Mouse (Mus musculus): Measurements from ENCODE around the gene Gm13287. TPM values are rescaled to one million over a fixed set of nuclear protein-coding genes. Genes with fewer than 3 reads are reported as not detected.
"Not testable (repeated sequence)": the region's sequence is repeated elsewhere in the genome, so short reads cannot be mapped to it uniquely, and the experiment has no call there.

Gm13287 gene
- polyA plus RNA-seq (2016; fragmentation: Nextera tagmentation; extraction: Ambion mirVana): not detected in 2 replicates

DNA sequence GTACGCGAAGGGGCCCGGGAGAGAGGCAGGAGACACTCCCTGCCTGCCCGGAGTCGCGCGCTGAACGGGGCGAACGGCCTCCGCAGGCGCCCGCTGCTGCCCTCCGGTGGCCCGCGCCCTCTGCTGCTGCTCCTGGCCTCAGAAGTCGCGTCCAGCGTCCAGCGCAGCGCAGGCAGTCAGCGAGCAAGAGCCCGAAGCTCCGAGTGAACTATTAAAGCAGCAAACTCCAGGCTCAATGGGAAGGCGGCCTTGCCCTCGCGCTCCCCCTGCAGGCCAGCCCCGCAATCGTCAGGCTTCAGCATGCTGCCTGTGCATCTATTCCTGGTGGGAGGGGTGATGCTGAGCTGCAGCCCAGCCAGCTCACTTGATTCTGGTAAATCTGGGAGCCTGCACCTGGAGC is at the start of gene Gm13287:
Gene Gm13287 (plus strand): TSS at position 301 of the 400 bp plus-strand sequence.
- not testable (repeated sequence) for ATAC-seq (ENCODE audit: low FRiP score); H3K36me3 ChIP-seq (replicated peaks); H3K4me1 ChIP-seq; H3K4me3 ChIP-seq (replicated peaks); H3K27me3 ChIP-seq; H3K27ac ChIP-seq; H3K4me2 ChIP-seq; H3K9ac ChIP-seq; H3K9me3 ChIP-seq
- no CpG with 5 or more reads among the region's 29 CpGs for WGBS

DNA sequence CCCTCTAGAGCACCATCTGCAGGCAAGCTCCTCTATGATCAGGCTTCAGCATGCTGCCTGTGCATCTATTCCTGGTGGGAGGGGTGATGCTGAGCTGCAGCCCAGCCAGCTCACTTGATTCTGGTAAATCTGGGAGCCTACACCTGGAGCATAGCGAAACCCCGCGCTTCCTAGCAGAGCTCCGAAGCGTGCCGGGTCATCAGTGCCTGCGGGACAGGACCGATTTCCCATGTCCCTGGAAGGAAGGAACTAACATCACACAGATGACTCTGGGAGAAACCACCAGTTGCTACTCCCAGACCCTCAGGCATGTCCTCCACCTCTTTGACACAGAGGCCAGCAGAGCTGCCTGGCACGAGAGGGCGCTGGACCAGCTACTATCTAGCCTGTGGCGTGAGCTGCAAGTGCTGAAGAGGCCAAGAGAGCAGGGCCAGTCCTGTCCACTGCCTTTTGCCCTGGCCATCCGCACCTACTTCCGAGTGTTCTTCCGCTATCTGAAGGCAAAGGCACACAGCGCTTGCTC is 48.2 kb upstream of the Gm13287 start, which contains the start of gene Gm13271:
Gene Gm13271 (plus strand): TSS at position 51 of the 523 bp plus-strand sequence.
- H3K36me3 ChIP-seq (replicated peaks); H3K4me2 ChIP-seq; H3K9me3 ChIP-seq; ATAC-seq (ENCODE audit: low FRiP score); H3K27me3 ChIP-seq; H3K9ac ChIP-seq; H3K4me3 ChIP-seq (replicated peaks); H3K4me1 ChIP-seq; H3K27ac ChIP-seq: not testable (repeated sequence)
- 75% methylated on average over 15 of the region's 15 CpGs for WGBS

GRCm38 (mm10) chr4:88756581-88757513 is 46.2 kb upstream of the Gm13287 start:
- Histone ChIP-seq H3K9ac (peak overlapping the region; percentile 63), H3K4me2 (peak overlapping the region; percentile 87), H3K27ac (peak overlapping the region; percentile 75), H3K4me3 (replicated peaks) (peak overlapping the region; percentile 44)
- not testable (repeated sequence) for ATAC-seq (ENCODE audit: low FRiP score); H3K4me1 ChIP-seq; H3K36me3 ChIP-seq (replicated peaks); H3K9me3 ChIP-seq; H3K27me3 ChIP-seq
- 12% methylated on average over 28 of the region's 31 CpGs for WGBS

DNA sequence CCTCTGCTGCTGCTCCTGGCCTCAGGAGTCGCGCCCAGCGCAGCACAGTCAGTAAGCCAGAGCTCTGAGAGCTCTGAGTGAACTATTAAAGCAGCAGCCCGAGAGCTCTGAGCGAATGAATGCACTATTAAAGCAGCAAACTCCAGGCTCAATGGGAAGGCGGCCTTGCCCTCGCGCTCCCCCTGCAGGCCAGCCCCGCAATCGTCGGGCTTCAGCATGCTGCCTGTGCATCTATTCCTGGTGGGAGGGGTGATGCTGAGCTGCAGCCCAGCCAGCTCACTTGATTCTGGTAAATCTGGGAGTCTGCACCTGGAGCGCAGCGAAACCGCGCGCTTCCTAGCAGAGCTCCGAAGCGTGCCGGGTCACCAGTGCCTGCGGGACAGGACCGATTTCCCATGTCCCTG is 45.4 kb upstream of the Gm13287 start:
- Histone ChIP-seq H3K4me3 (replicated peaks) (peak overlapping the region; percentile 44), H3K27ac (peak overlapping the region; percentile 75), H3K9ac (peak overlapping the region; percentile 63), H3K4me2 (peak overlapping the region; percentile 87)
- not testable (repeated sequence) for H3K36me3 ChIP-seq (replicated peaks); H3K4me1 ChIP-seq; H3K27me3 ChIP-seq; H3K9me3 ChIP-seq
- peak; percentile 99 for ATAC-seq (ENCODE audit: low FRiP score)
- whole genome bisulfite sequencing: under 1% methylated on average over 20 of the region's 21 CpGs

- not testable (repeated sequence) for ATAC-seq (ENCODE audit: low FRiP score)
- WGBS: 91% methylated on average over 9 of the region's 9 CpGs
These were observed 44.3 kb upstream of the Gm13287 start for GRCm38 (mm10) chr4:88758751-88759150.

DNA sequence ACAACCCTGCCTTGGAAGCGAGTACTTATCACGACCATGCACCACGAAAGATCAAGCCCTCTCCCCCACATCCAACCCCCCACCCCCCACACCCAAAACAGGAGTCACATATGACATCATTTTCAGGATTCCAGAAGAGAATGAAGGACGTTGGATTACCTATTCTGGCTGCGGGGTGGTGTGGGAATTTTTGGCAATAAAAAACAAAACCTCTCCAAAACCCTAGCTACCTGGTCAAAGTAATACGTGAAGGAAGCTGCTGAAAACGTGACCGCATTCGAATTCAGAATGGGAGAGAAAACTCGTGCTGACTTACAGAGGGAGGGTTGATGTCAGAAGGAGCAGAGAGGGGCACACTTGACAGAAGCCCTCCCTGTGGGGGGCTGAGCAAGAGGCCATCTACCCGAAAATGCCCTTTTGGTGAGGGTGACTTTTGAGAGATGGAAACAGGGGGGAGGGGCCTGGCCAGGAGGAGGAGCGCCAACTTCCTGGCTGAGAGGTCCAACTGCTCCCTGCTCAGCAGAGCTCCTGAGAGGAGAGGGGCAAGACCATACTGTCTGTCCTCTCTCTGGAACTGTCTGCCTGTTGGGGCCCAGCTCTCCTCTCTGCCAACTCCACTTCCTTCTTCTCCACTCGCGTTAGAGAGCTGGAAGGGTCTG is 43.3 kb upstream of the Gm13287 start, which contains the start of gene Gm13283:
Gene Gm13283 (plus strand): TSS at position 510 of the 659 bp plus-strand sequence.
- ATAC-seq (ENCODE audit: low FRiP score); H3K9ac ChIP-seq; H3K27me3 ChIP-seq; H3K27ac ChIP-seq; H3K4me1 ChIP-seq; H3K36me3 ChIP-seq (replicated peaks); H3K9me3 ChIP-seq: not testable (repeated sequence)
- WGBS: 20% methylated on average over 11 of the region's 14 CpGs
- Histone ChIP-seq H3K4me2 (peak within 1 kb of the TSS; percentile 60), H3K4me3 (replicated peaks) (peak within 1 kb of the TSS; percentile 36)

More at GRCm38 (mm10) chr4:88758751-88759150, 44.3 kb upstream of the Gm13287 start:
- not testable (repeated sequence) for H3K4me3 ChIP-seq (replicated peaks); H3K27ac ChIP-seq; H3K9ac ChIP-seq; H3K4me1 ChIP-seq; H3K27me3 ChIP-seq; H3K9me3 ChIP-seq; H3K36me3 ChIP-seq (replicated peaks); H3K4me2 ChIP-seq

GRCm38 (mm10) chr4:88760431-88760830 is 42.6 kb upstream of the Gm13287 start:
- not testable (repeated sequence) for H3K27ac ChIP-seq; H3K9me3 ChIP-seq; ATAC-seq (ENCODE audit: low FRiP score); H3K9ac ChIP-seq; H3K27me3 ChIP-seq; H3K36me3 ChIP-seq (replicated peaks); H3K4me1 ChIP-seq
- under 1% methylated on average over 21 of the region's 28 CpGs for WGBS
- Histone ChIP-seq H3K4me2 (peak overlapping the region; percentile 60), H3K4me3 (replicated peaks) (peak overlapping the region; percentile 36)

DNA sequence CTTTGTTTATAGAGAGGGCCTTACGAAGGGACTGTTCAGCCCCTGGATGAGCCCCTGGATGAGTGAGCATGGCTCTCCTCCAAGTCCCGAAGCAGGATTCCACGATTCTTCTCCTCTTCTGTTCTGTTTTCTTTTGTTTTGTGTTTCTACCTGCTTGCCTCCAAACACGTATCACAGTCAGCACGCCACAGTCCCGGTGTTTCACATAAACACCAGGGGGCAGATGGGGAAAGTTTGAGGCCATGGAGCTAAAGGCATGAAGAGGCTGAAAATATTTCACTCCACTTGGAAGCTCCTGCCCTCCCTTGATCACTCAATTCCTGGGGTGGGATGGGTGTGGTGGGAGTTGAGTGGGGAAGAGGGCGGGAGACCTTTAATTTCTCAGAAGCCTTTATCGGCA is 41.3 kb upstream of the Gm13287 start:
- H3K4me1 ChIP-seq; H3K9me3 ChIP-seq; H3K9ac ChIP-seq; H3K4me3 ChIP-seq (replicated peaks); H3K27me3 ChIP-seq; H3K4me2 ChIP-seq; ATAC-seq (ENCODE audit: low FRiP score); H3K27ac ChIP-seq; H3K36me3 ChIP-seq (replicated peaks): not testable (repeated sequence)
- 76% methylated on average over 6 of the region's 8 CpGs for WGBS

DNA sequence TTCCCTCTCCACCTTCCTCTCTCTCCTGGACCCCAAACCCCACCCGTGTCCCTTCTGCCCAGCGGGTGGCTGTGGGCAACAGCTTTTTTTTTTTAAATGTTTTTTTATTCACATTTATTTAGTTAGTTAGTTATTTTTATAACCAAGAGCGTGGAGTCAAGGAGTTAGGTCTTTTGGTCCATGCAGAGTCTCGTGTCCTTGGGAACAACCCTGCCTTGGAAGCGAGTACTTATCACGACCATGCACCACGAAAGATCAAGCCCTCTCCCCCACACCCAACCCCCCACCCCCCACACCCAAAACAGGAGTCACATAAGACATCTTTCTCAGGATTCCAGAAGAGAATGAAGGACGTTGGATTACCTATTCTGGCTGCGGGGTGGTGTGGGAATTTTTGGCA is 40.7 kb upstream of the Gm13287 start:
- not testable (repeated sequence) for H3K27me3 ChIP-seq; H3K36me3 ChIP-seq (replicated peaks); H3K4me1 ChIP-seq; H3K27ac ChIP-seq; H3K4me2 ChIP-seq; H3K9me3 ChIP-seq; H3K4me3 ChIP-seq (replicated peaks); H3K9ac ChIP-seq; ATAC-seq (ENCODE audit: low FRiP score)
- WGBS: 56% methylated on average over 9 of the region's 9 CpGs

- not testable (repeated sequence) for H3K9ac ChIP-seq
- 3% methylated on average over 36 of the region's 42 CpGs for WGBS
These were observed 39.6 kb upstream of the Gm13287 start for GRCm38 (mm10) chr4:88763384-88764018.

GRCm38 (mm10) chr4:88773534-88773933 is 29.5 kb upstream of the Gm13287 start, which contains the start of gene Gm13290:
TSS of gene Gm13290 (plus strand) at chr4:88773834.
- no CpG with 5 or more reads among the region's 32 CpGs for WGBS

More at GRCm38 (mm10) chr4:88763384-88764018, 39.6 kb upstream of the Gm13287 start:
- not testable (repeated sequence) for H3K9me3 ChIP-seq; H3K36me3 ChIP-seq (replicated peaks); H3K27ac ChIP-seq; H3K27me3 ChIP-seq; H3K4me1 ChIP-seq; ATAC-seq (ENCODE audit: low FRiP score)
- Histone ChIP-seq H3K4me2 (peak overlapping the region; percentile 54), H3K4me3 (replicated peaks) (peak overlapping the region; percentile 39)

GRCm38 (mm10) chr4:88776622-88777021 is 26.4 kb upstream of the Gm13287 start, which contains the start of gene Gm13289:
TSS of gene Gm13289 (plus strand) at chr4:88776922.
- not testable (repeated sequence) for H3K27me3 ChIP-seq; H3K9me3 ChIP-seq; H3K36me3 ChIP-seq (replicated peaks); ATAC-seq (ENCODE audit: low FRiP score); H3K4me2 ChIP-seq; H3K27ac ChIP-seq; H3K4me3 ChIP-seq (replicated peaks); H3K9ac ChIP-seq; H3K4me1 ChIP-seq
- no CpG with 5 or more reads among the region's 29 CpGs for WGBS

More at GRCm38 (mm10) chr4:88773534-88773933, 29.5 kb upstream of the Gm13287 start, which contains the start of gene Gm13290:
- not testable (repeated sequence) for ATAC-seq (ENCODE audit: low FRiP score); H3K27me3 ChIP-seq; H3K4me2 ChIP-seq; H3K4me3 ChIP-seq (replicated peaks); H3K9ac ChIP-seq; H3K36me3 ChIP-seq (replicated peaks); H3K4me1 ChIP-seq; H3K9me3 ChIP-seq; H3K27ac ChIP-seq
